Mouse (Mus musculus) CH12.LX (cell line): Measurements from ENCODE around the gene Tgfbr3.

ENCODE experiments used
- CTCF ChIP-seq, 2 experiments: IDR thresholded peaks in 1 of 2; conservative IDR thresholded peaks in 1 of 2; 2 replicates each; pipeline ENCODE4 v1.5.1; 2011 to 2012; ENCODE audit warnings: low read depth in 2 of 2, low read length in 2 of 2, improper control_type of control experiment in 1 of 2, inconsistent platforms in 1 of 2, mild to moderate bottlenecking in 1 of 2, moderate library complexity in 1 of 2
- EP300 ChIP-seq: IDR thresholded peaks from 2 replicates; pipeline ENCODE4 v1.6.1; 2011; ENCODE audit warnings: low read length, improper control_type of control experiment
- HCFC1 ChIP-seq: IDR thresholded peaks from 2 replicates; pipeline ENCODE4 v1.6.1; 2012; ENCODE audit warnings: low read depth, mild to moderate bottlenecking, inconsistent platforms, low read length, improper control_type of control experiment
- POLR2A ChIP-seq: IDR thresholded peaks from 2 replicates; pipeline ENCODE4 v1.6.1; 2011; ENCODE audit warnings: low read depth, mild to moderate bottlenecking, improper control_type of control experiment, low read length

DNA sequence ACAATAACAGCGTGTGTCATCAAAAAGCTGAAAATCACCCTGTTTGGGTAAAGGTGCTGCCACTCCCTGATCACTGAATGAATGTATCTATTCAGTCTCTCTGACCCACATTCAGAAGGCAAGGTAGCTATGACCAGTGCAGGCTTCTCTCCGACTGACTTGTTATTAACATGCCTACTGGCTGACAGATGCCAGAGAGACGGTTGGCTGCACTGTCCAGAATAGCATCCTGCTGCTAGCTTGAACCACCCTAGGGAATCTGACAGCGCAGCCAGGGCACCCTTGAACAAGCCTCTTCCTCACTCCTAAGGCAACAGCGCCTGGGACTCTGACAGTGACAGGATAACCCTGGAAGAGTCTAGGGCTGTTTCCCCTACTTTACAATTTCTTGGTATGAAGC, 53.4 kb downstream of the Tgfbr3 start:
- no peak for TF ChIP-seq EP300
- TF ChIP-seq HCFC1, result no peak
- no peak for TF ChIP-seq CTCF (conservative IDR thresholded peaks at IDR 0.05 in 1 of 2, IDR thresholded peaks at IDR 0.05 in 1 of 2; ENCODE audit: low read depth in 2 of 2, low read length in 2 of 2)
- no peak for TF ChIP-seq POLR2A
